Mouse (Mus musculus): ENCODE measurements around the gene Kcnh4.

Gene Kcnh4

DNA sequence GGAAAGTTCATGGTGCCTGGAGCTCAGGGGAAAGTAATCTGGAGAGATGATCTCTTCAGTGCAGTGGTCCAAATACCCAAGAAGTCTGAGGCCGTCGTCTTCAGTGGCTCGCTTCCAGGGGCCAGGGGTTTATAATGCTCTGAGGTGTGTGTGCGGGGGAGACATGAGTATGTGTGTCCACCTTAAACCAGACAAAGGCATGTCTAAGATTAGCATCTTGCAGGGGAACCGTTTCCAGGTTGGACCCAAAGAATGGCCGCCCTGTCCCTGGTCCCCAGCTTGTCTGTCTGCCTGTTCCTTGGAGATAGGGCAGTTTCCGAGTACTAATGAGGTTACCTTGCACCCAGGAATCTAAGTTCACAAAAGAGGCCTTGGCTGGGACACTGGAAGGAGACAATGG, 3.1 kb upstream of the Kcnh4 start, which contains the start of gene Hcrt:
Gene Hcrt, minus strand, starts transcription at position 101 of the 400 bp plus-strand sequence.
- no peak for DNase-seq

DNA sequence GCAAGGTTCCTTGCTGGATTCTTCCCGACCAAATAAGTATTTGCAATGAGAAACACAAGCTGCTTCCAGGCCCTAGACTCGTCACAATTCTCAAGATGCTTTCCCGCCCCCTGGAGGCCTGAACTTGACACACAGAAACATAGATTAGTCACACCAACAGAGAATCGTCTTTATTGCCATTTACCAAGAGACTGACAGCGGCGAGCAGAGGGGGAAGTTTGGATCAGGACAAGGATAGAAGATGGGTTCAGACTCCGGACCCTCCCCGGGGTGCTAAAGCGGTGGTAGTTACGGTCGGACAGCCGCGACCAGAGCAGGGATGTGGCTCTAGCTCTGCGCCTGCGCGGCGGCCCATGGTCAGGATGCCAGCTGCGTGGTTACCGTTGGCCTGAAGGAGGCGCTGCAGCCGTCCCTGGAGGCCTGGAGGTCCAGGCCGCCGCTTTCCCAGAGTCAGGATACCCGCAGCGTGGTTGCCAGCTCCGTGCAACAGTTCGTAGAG, 1.9 kb upstream of the Kcnh4 start:
- DNase-seq = peak; percentile 92 to 95

DNA sequence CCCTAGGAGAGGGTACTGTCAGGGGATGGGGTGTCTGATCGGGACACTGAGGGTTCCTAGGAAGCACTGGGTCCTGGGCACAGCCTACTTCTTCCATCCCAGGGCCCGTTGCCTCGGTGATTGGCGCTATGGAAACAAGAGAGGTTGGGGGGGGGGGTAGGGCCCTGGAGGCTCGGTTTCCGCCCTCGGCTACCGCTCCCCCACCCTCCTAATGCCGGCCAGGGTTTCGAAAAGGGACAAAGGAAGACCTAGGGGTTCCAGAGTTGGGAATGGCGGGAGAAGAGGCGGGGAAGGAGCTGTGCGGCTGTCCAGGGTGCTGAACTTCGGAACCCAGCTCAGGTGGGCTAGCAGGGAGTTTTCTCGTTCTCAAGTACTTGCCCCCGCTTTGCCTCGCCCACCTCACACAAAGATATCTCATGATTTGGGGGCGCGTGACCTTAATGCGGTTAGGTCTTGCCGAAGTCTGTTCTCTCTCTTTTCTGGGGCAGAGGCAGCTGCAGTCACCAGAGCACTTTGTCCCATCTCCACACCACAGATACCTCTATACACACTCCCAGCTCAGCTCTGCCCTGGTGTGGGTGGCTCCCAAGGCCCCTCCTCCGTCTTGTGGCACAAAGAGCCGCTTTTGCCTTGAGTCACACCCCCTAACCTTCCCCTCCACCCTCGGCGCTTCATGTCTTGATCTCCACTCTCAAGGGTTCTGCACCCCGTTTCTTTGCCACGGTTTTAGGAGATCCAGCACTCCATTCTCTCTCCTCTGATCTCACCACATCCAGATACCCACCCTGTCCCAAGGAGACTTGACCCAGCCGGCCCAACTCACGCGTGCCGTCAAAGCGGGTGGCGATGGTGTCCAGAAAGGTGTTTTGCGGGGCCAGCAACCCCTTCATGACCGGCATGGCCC, 783 bp downstream of the Kcnh4 start:
- DNase-seq = peak in 1 of 2 experiments; percentile 32

DNA sequence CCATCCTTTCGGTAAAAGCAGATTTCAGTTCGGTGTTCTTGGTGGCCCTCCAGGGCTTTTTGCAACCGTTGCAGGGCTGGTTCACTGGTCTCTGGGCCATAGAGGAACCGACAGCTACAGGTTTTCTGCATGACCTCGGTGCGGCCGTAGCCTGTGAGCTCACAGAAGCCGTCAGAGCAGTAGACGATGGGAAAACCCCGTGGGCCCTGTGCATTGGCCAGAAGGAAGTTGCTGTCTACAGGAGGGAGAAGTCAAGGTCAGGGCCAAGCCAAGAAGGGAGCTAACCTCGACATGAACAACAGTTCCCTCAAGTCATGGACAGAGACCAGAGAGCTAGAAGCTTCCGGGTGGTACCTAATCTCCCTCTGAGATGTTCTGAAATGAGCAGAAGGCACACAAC, 2.2 kb downstream of the Kcnh4 start:
- DNase-seq = no peak

DNA sequence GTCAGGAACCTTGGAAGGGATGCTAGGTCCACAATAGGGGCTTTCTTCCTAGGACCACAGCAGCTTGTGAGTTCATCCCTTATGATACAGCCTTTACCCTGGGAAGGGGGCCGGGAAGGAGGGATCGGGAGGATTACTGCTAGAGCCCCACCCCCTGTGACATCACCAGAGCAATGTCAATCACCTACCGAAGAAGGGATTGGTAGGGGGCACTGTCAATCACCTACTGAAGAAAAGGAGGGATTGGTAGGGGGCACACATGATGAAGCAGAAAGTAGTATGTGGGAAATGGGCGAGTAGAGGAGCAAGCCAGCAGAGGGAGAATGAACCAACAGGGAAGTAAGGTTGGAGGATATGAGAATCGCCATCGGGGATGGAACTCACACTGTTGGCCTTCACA, 3.3 kb downstream of the Kcnh4 start:
- no peak for DNase-seq

DNA sequence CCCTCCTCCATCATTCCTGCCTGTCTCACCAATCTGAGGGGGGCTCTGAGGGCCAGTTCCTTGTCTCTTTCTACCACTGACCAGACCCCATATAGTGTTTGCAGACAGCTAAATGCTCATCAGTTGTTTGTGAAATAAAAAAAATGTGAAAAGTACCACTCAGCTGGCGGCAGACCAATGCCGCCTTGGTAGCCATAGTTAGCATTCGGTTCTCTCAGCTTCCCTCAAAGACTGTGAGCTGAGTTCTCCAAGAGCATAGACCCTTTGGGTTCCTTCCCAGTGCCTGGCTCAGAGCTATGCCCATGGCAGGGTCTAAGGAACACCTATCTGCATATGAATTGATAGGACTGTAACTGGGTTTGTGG, 5.1 kb downstream of the Kcnh4 start:
- DNase-seq = no peak

DNA sequence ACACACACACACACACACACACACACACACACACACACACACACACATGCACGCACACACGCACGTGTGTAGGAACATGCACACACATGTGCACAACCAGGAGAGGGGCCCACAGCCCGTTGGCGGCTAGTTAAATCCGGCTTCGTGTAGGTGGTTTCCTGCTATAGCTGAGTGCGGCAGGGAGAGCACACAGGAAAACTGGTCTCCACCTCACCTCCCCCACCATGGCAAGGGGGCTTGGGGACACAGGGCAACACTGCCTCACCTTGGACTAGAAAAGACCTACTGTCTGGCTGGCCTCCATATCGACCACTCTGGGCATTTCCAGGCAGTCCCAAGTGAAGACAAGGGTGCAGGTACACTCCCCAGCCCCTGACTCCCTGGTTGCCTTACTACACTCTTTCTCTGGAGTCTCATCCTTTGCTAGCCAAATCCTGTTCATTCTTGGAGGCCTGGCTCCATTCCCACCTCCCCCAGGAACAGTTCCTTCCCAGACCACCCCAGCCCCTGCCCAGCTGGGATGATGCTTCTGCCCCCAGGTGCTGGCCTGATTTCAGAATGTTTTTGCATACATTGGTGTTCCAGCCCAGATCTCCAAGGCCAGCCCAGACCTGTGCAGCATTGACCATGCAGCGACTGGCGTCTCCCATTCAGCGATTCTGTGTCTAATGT, 5.6 kb downstream of the Kcnh4 start:
- DNase-seq = peak in 1 of 2 experiments; percentile 52

DNA sequence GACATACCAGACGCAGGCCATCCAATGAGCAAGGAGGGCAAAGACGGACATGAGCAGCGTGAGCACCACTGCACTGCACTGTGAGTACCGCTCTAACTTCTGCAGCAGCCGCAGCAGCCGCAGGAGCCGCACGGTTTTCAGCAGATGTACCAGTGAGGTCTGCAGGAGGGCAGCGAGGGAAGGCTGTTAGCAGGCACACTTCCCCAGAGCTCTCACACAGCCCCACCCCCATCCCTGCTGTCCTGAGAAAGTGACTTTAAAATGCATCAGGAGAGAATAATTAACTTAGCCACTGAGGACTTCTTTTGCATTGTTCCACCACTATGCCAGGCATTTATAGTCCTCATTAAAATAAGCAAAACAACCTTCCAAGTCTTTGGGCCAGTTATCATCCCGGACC, 7.4 kb downstream of the Kcnh4 start:
- DNase-seq = no peak

DNA sequence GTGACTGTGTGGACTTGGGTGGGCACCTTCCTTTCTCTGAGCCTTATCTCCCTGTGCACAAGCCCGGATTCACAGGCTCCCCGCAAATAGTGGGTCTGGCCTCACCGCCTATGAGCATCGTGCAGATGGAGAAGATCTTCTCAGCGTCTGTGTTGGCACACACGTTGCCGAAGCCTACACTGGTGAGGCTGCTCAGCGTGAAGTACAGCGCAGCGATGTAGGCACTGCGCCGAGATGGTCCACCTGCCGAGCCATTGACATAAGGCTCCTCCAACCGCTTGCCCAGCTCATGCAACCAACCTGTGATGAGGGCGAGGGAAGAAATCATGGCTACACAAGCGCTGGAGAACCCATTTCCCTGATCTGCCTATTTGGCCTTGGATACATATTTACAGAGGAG, 9.6 kb downstream of the Kcnh4 start:
- no peak for DNase-seq

DNA sequence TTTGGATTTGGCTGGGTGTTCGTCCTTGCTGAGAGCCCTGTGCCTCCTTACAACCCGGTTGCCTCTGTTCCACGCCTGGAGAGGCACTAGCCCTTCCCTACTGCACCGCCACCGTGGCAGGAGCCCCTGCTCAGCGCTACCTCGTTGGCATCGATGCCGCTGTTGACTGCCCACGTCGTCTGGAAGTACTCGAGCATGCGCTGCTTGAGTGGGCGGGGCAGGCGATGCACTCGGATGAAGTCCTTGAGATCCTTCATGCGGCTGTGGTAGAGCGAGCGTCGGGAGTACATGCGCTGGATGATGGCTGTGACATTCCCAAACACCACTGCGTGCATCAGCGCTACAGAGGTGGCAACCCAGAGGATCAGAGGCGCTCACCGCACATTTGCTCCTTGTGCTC, 10.3 kb downstream of the Kcnh4 start:
- no peak for DNase-seq

DNA sequence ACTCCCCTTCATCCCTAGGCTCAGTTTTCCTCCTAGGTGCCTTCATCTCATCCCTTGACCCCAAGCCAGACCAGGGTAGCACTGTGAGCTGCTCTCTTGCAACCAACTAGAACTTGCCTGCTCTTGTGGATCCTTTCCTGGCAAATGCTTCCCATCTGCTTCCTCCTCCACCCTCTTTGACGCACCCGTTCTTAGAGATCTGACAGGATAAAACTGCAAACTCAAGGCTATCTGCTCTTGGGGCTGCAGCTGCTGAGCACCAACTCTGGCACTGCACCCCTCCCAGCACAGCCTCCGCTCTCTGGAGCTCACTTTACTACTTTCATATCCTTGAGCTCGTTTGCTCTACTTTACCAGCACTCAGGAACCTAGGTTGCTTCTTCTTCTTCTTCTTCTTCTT, 11.1 kb downstream of the Kcnh4 start:
- DNase-seq = no peak

DNA sequence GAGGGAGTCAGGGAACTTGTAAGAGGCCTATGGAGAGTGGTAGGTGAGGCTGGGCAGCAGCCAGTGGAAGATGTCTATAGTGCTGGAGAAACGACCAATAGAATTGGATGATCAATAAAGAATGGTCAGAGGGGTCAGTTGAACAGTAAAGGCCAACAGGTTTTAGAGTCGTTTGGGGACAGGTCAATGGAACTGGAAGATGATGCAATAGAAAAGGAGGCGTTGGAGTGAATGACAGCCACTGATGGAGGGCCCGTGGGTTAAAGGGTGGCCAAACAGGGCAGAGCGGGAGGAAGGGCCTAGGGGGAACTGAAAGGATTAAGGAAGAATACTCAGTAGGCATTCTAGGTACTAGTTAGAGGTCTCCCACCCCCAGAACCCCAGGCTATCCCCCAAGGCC, 12.6 kb downstream of the Kcnh4 start:
- DNase-seq = no peak

DNA sequence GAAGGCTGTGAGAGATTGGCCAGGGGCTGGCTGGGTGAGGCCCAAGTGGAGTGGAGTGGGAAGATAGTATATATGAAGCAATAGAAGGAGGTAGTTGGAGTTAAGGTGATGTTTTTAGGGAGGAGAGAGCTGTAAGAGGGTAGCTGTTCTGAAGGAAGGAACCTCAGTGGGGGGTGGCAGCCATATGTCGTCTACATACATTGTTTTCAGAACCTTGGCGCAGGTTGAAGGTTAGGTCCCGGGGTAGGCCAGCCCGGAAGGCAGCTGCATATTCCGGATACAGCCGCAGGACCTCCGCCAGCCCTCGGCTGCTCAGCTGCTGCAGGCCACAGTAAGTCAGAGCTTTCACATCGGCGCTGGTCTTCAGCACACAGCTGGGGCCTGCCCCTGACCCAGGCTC, 13.2 kb downstream of the Kcnh4 start:
- DNase-seq = no peak

DNA sequence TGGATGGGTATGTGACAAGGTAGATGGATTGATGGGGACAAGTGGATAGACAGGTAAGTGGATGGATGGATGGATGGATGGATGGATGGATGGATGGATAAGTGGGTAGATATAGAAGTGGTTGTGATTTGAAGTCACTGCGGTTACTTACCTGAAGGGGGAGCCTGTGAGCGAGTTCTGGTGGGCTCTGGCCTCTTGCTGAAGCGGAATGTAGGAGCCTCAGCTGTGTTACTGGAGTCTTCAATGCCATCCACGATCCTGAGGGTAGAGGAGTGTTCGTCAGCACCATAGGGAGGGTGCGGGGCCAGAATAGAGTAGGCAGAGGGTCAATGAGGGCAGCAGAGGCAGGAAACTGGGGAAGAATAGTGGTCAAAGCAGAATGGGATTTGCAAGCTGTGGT, 14.7 kb downstream of the Kcnh4 start:
- DNase-seq = peak; percentile 76 to 79

DNA sequence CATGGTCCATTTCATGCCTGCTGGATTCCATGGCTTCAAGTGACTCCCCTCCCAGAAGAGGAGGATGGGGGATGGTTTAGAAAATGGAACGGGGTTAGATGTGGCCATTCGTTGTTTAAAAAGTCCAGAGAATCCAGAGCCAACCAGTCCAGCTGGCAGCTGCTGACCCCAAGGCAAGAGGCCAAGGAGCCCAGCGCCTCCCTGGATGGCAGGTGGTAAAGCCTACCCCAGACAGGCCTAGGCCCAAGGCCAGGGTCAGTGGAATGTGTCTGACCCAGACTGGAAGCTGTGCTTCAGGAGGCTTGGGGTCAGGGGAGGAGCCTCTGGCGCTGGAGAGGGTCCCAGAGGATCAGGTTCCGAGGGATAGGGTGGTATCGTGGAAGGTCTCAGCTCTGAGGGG, 18.4 kb downstream of the Kcnh4 start:
- DNase-seq = peak; percentile 66 to 77

DNA sequence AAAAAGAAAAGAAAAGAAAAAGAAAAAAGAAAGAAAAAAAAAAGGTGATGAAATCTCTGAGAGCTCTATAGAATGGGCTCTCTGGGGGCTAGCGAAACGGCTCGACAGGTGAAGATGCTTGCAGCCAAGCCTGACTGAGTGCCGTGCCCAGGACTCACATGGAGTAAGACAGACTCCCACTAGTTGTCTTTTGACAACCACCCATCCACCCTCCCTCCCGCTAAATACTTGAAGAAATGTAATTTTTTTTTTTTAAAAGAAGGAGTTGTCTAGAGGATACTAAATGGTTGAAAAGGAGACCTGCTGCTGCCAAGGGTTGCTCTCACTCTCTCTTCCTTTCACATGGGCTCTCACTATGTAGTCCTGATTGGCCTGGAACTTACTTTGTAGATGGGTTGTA, 21.0 kb downstream of the Kcnh4 start:
- peak in 1 of 2 experiments; percentile 48 for DNase-seq

DNA sequence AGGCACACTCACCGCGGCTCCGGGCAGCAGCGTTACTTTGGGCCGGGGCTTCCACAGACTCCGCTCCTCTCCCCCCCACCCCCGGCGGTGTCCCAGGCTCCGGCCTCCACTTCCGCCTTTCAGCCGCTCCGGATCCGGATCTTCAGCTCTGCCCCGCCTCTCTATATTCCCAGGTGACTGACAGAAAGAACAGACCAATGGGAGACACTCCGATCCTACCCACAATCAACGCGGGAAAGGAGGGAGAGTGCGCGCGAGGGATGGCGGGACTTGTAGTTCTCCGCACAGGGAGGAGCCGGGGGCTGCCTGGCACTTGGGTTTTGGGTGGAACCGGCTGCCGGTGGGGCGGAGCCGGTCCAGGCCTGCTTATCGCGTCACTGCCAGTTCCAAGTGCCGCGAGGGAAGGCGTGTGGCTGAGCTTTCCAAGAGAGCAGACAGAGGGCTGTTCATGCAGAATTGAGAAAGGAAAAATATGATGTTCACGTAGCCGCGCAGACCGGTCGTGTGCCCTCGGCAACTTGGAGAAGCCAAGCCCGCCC, 21.6 kb downstream of the Kcnh4 start, which contains the start of gene Rab5c:
Gene Rab5c, minus strand, starts transcription at position 150 of the 539 bp plus-strand sequence.
- peak; percentile 98 to 99 for DNase-seq

DNA sequence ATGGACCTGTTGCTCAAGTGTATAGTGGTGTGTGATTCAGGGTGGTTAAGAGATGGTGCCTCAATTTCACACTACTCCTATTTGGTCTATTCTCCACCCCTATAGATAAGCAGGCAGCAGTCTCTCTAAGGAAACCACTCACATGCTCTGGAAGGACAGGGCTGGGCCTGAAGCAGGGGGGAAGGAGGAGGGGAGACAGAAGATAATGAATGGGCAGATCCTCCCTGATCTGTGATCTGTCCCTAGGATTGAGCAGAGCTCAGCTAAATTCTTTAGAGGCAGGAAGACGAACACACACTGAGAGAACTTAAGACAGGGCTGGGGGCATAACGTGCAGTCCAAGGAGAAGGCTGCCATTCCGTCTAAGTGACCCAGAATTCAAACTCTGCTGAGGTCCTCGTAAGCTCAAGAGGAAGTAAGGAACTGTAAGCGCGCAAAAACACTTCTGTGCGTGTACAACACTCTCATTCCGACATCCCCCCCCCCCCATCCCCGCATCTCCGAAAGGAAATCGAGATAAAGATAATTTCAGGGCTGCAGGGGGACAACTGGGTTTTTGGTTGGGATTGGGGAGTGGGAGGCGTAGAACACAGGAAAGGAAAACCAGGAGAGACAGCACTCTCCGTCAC, 22.5 kb downstream of the Kcnh4 start:
- no peak for DNase-seq

DNA sequence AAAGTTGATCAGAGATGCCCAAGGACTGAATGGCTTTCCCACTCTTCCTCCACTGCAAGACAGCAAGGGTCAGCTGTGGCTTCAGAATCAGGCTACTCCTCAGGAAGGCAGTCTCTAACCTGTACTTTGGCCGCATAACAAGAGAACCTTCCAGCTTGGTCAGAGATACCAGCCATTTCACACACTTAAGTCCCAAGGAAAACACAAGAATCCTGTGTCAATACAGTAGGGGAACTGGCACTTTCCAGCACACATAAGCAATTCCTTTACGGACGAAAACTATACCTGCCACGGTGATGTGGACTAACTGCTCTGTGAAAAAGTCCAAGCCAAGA, 23.0 kb downstream of the Kcnh4 start:
- no peak for DNase-seq

DNA sequence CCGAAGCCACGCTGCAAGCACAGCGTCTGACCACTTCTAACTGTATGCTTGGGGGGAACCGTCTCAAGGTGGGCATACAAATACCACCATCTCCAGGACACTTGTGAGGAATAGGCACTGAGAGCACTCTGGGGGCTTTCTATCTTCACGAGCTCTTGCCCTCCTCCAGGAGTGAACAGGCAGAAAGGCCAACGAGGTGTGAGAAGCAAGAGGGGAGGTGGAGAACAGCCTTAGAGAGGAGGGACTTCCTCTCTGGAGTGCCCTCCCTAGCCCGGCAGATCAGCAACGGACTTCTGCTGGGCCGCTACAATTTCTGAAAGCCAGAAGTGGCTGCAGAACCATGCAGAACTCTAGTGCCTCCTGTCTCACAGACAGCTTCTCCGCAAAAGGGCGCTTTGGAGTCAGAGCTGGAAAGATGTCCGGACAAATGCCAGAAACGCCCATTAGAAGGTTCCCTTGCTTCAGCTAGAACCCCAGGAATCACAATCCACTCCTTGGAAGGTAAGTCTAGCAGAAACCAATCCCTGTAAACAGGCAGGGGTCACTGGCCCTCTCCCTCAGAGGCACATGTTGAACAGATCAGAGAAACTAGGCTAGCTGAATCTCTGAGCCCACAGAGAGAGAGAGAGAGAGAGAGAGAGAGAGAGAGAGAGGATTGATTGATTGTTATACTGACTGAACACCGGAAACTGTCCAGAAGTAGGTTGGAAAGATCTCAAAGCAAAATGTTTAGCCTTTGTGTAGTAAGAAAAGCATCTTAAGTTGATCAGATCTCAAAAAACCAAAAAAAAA, 23.6 kb downstream of the Kcnh4 start:
- DNase-seq = no peak

DNA sequence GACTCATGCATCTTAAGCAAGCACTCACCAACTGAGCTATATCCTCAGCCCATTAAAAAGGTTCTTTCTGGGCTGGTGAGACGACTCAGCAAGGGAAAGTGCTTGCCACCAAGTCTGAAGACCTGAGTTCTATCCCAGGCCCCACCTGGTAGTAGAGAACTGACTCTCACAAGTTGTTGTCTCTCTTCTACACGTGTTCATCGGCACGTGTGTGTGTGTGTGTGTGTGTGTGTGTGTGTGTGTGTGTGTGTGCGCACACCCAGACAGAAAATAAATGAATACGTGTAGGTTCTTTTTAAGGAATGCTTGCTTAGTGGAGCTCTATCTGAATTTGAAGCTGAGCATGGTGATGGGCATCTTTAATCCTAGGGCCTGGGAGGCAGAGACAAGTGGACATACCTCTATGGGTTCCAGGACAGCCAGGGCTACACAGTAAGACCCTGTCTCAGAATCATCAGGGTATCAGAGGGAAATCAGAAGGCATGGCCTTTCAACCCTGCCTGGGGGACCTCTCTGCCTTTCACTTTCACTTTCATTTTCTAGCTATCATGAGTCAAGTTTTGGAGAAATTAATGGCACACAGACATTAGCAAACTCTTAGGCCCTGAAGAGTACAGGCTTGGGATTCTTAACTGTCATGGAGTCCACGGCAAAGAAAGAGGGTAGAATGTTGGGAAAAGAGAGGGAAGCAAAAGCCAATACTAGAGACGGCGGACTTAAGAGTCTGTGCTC, 24.4 kb downstream of the Kcnh4 start:
- no peak for DNase-seq
